Mouse (Mus musculus) stomach, postnatal 0 days (tissue): ENCODE measurements around the gene Fut8.

Experiments
- CTCF ChIP-seq: IDR thresholded peaks from 2 replicates; pipeline ENCODE4 v1.5.1; 2016; ENCODE audit warnings: antibody characterized with exemption, low read depth, mild to moderate bottlenecking, moderate library complexity
- EP300 ChIP-seq: optimal IDR thresholded peaks from 2 replicates; pipeline ENCODE3; 2016; ENCODE audit warnings: antibody characterized with exemption

DNA sequence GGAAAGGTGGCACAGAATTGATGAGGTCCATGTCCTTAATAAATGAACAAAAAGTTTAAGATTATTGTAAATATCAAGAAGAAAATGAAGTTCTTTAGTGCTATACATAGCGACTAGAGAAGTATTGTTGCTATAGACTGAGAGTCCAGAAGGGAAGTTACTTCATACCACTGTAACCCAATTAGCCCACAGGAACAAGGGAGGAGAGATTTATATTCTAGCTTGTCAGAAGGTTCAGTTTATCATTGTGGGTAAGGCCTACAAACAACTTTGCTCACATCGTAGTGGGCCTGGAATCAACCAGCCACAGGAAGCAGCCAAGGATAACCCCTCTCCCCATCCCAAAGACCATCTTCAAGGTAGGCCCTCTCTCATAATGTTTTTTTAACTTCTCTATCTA lies 29.9 kb upstream of the Fut8 start:
- TF ChIP-seq CTCF, result no peak
- no peak for TF ChIP-seq EP300
